Mouse (Mus musculus) liver, embryonic 16.5 days (tissue): ENCODE measurements around the gene Dennd1a. TPM values are rescaled to one million over a fixed set of nuclear protein-coding genes. Genes with fewer than 3 reads are reported as not detected.

ENCODE experiments used
- ATAC-seq: fragments of 200-750 bp; cut with Nextera tagmentation; 2 replicates; pipeline ENCODE4 v1.8.0; 2017; ENCODE audit warnings: low read depth, mild to moderate bottlenecking, moderate number of reproducible peaks, moderate library complexity
- H3K27ac ChIP-seq: fragments of 300-500 bp; sonication (generic); 2 replicates; pipeline ENCODE4 v1.5.1; 2014; ENCODE audit warnings: mild to moderate bottlenecking, low read length
- H3K27me3 ChIP-seq: fragments of 300-500 bp; sonication (generic); 2 replicates; pipeline ENCODE4 v1.6.1; 2014; ENCODE audit warnings: low read depth, low read length, mixed read lengths; ENCODE audit not compliant: control insufficient read depth, insufficient read depth
- H3K36me3 ChIP-seq: fragments of 300-500 bp; sonication (generic); 2 replicates; pipeline ENCODE4 v1.6.1; 2014; ENCODE audit warnings: mild to moderate bottlenecking; ENCODE audit not compliant: control insufficient read depth, insufficient read depth
- H3K4me1 ChIP-seq: fragments of 300-500 bp; sonication (generic); 2 replicates; pipeline ENCODE4 v1.6.1; 2014; ENCODE audit warnings: low read depth, low read length, mixed read lengths; ENCODE audit not compliant: control insufficient read depth
- H3K4me2 ChIP-seq: fragments of 300-500 bp; sonication (generic); 2 replicates; pipeline ENCODE4 v1.6.1; 2014; ENCODE audit warnings: low read depth, low read length, mixed read lengths
- H3K4me3 ChIP-seq: fragments of 300-500 bp; sonication (generic); 2 replicates; pipeline ENCODE4 v1.5.1; 2014; ENCODE audit warnings: low read depth, mild to moderate bottlenecking, low read length
- H3K9ac ChIP-seq: fragments of 300-500 bp; sonication (generic); 2 replicates; pipeline ENCODE4 v1.6.1; 2014; ENCODE audit warnings: low read depth, low read length
- H3K9me3 ChIP-seq: fragments of 300-500 bp; sonication (generic); replicated peaks from 2 replicates; pipeline ENCODE4 v1.6.1; 2016; ENCODE audit warnings: low read length; ENCODE audit not compliant: control insufficient read depth
- WGBS: fragments of 180-500 bp; shearing (Covaris S2); extraction: QIAGEN DNeasy Blood & Tissue Kit; methylation state at CpG from one replicate; pipeline ENCODE4 v1.1.7; 2014; ENCODE audit not compliant: insufficient replicate concordance; 5-methylcytosine and 5-hydroxymethylcytosine counted together
- polyA plus RNA-seq: library from polyadenylated mRNA; unstranded; fragments of >200 nt; fragmentation: Nextera tagmentation; extraction: Ambion mirVana; gene quantifications from 2 replicates; pipeline ENCODE4 v1.2.1, GENCODE M21; 2015

Gene Dennd1a
- polyA plus RNA-seq, 1 experiment from 2014 or later: 7.9 TPM

DNA sequence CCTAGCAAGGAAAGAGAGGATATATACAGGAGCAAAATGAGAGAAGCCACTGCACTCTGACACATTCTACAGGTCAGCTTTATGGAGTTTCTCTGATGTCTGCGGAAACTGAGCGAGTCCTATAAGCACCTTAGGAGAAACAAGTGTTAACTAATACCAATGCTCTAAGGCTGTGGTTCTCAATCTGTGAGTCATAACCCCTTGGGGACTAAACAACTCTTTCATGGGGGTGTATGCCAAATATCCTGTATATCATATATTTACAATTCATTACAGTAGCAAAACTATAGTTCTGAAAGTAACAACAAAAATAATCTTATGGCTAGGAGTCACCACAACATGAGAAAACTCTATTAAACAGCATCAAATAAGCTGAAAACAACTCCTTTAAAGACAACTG, 67.5 kb downstream of the Dennd1a start:
- H3K27me3 ChIP-seq: no peaks in the 10 kb centered on the region
- no peaks in the 10 kb centered on the region for H3K36me3 ChIP-seq
- no peak overlapping the region for H3K9ac ChIP-seq
- H3K27ac ChIP-seq: no peak overlapping the region
- WGBS: 82% methylated on average over 2 of the region's 2 CpGs
- H3K9me3 ChIP-seq: no peaks in the 10 kb centered on the region
- ATAC-seq: no peak
- H3K4me2 ChIP-seq: no peak overlapping the region
- no peak overlapping the region for H3K4me3 ChIP-seq
- H3K4me1 ChIP-seq: peaks cover 12% of the 10 kb centered on the region

DNA sequence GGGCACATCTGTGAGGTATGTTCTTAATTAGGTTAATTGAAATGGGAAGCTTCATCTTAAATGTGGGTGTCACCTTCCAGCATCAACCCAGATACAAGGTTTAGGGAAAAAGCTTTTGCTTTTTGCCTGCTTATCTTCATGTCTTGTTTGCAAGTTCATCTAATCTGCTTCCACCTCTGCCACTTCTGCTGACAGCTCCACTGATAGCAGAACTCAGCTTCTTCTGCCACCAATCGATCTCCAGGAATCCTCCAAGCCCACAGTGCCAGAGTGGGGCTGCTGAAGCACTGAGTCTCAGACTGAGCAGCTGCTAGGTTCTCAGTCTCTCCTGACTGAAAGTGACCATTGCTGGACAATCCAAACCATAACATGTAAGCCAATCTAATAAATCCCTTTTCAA, 74.1 kb downstream of the Dennd1a start:
- Histone ChIP-seq H3K4me3 (no peak overlapping the region), H3K27ac (no peak overlapping the region), H3K4me1 (peaks cover 9% of the 10 kb centered on the region), H3K9me3 (no peaks in the 10 kb centered on the region; the same call in 1 of the 2 replicates), H3K4me2 (no peak overlapping the region), H3K27me3 (no peaks in the 10 kb centered on the region), H3K9ac (no peak overlapping the region), H3K36me3 (no peaks in the 10 kb centered on the region)
- WGBS: 9% methylated on average over 1 of the region's 1 CpGs
- peak; percentile 63 for ATAC-seq

DNA sequence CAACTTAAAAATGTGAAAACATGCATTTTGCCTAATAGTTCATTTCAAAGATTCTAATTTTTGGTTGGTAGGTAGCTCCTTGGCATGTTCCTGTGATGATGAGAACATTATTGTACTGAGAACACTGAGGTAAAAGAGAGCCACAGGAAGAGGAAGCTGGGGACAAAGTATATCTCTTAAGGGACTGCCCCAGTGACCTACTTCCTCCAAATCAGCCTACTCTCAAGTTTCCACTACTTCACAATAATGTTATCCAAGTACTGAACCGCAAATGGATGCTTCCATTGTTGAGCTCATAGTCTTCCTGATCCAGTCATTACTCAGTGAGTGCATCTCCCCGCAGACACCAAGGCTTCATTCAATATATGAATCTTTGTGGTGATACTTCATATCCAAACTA, 75.8 kb downstream of the Dennd1a start:
- 82% methylated on average over 2 of the region's 2 CpGs for WGBS
- no peak overlapping the region for H3K4me3 ChIP-seq
- H3K9ac ChIP-seq: no peak overlapping the region
- peaks cover 6% of the 10 kb centered on the region for H3K4me1 ChIP-seq
- no peaks in the 10 kb centered on the region for H3K27me3 ChIP-seq
- no peaks in the 10 kb centered on the region for H3K36me3 ChIP-seq
- H3K4me2 ChIP-seq: no peak overlapping the region
- no peak for ATAC-seq
- H3K9me3 ChIP-seq: no peaks in the 10 kb centered on the region; the same call in 1 of the 2 replicates
- no peak overlapping the region for H3K27ac ChIP-seq

DNA sequence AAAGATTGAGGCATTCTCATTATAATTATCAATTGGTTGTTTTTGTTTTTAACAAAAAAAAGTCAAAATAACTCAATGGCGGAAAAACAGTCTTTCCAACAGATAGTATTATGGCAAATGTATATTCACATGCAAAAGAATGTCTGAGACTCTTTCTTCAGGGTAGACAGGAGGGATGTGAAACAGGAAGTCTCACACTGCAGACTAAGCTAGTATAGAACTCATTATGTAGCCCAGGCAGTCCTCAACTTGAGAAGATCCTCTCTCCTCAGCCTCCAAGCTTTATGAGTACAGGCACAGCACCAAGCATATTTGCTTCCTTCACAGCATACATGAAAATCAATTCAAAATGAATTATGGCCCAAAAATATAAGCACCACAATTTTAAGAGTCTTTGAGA, 79.4 kb downstream of the Dennd1a start:
- ATAC-seq: no peak
- no peak overlapping the region for H3K4me2 ChIP-seq
- 84% methylated on average over 1 of the region's 1 CpGs for WGBS
- no peak overlapping the region for H3K27ac ChIP-seq
- H3K9ac ChIP-seq: no peak overlapping the region
- H3K4me3 ChIP-seq: no peak overlapping the region
- H3K27me3 ChIP-seq: no peaks in the 10 kb centered on the region
- H3K9me3 ChIP-seq: no peaks in the 10 kb centered on the region; the same call in 1 of the 2 replicates
- peaks cover 1% of the 10 kb centered on the region for H3K4me1 ChIP-seq
- H3K36me3 ChIP-seq: no peaks in the 10 kb centered on the region

DNA sequence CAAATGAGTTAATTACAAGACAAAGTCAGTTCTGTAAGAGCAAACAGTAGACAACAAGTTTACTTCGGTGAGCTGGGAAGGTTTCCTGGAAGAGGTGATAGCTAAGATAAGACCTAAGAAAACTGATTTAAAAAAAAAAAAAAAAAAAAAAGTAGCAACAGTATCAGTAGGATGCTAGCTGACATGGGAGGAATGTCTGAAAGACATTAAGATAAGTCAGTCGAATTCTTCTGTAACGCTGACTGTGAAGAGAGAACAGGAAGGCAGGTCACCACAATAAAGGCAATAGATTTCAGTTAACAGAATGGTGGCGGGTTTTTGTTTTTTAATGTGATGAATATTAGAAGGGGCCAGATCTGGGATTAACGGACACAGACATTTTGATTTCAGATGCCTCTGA, 81.9 kb downstream of the Dennd1a start:
- no peak for ATAC-seq
- Histone ChIP-seq H3K27ac (no peak overlapping the region), H3K27me3 (no peaks in the 10 kb centered on the region), H3K4me2 (no peak overlapping the region), H3K36me3 (no peaks in the 10 kb centered on the region), H3K9me3 (no peaks in the 10 kb centered on the region; the same call in 1 of the 2 replicates), H3K9ac (no peak overlapping the region), H3K4me1 (no peaks in the 10 kb centered on the region; the same call in 1 of the 2 replicates), H3K4me3 (no peak overlapping the region)
- WGBS: 39% methylated on average over 5 of the region's 5 CpGs

DNA sequence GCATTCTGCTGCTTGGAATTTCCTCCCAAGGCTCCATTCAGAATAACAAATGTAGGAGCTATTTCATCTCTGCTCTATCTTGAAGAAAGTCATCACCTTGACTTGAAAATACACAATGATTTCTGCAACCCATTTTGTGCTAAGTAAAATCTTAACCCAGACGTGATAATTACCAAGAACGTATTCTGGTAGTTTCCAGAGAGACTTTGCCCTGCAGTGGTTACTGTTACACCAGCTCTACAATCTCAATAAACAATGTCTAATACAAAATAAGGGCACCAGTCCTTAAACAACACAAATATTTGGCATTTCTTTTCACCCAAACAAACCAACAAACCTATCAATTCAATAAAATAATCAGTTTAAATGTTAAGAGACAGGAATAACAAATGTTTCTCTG, 82.5 kb downstream of the Dennd1a start:
- H3K4me1 ChIP-seq: no peaks in the 10 kb centered on the region; the same call in 1 of the 2 replicates
- no peak overlapping the region for H3K27ac ChIP-seq
- no peak for ATAC-seq
- H3K9me3 ChIP-seq: no peaks in the 10 kb centered on the region; the same call in 1 of the 2 replicates
- H3K4me3 ChIP-seq: no peak overlapping the region
- WGBS: 75% methylated on average over 2 of the region's 2 CpGs
- no peaks in the 10 kb centered on the region for H3K27me3 ChIP-seq
- H3K36me3 ChIP-seq: no peaks in the 10 kb centered on the region
- H3K9ac ChIP-seq: no peak overlapping the region
- H3K4me2 ChIP-seq: no peak overlapping the region

DNA sequence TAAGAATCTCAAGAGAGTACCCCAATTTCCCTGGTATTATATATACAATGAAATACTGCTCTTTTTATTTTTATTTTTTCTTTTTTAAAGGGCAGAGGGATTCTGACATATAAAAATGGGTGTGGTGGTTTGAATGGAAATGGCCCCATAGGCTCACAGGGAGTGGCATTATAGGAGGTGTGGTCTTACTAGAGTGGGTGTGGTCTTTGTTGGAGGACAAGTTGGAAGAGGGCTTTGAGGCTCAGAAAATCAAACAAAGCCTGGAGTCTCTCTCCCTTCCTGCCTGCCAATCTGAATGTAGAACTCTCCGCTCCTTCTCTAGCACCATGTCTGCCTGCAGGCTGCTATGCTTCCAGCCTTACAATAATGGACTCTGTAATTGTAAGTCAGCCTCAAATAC, 89.1 kb downstream of the Dennd1a start:
- Histone ChIP-seq H3K9me3 (no peaks in the 10 kb centered on the region), H3K27me3 (no peaks in the 10 kb centered on the region), H3K9ac (no peak overlapping the region), H3K4me3 (no peak overlapping the region), H3K4me2 (no peak overlapping the region), H3K27ac (no peak overlapping the region), H3K4me1 (peaks cover 14% of the 10 kb centered on the region), H3K36me3 (no peaks in the 10 kb centered on the region)
- ATAC-seq: peak; percentile 54
- WGBS: 77% methylated on average over 1 of the region's 1 CpGs

DNA sequence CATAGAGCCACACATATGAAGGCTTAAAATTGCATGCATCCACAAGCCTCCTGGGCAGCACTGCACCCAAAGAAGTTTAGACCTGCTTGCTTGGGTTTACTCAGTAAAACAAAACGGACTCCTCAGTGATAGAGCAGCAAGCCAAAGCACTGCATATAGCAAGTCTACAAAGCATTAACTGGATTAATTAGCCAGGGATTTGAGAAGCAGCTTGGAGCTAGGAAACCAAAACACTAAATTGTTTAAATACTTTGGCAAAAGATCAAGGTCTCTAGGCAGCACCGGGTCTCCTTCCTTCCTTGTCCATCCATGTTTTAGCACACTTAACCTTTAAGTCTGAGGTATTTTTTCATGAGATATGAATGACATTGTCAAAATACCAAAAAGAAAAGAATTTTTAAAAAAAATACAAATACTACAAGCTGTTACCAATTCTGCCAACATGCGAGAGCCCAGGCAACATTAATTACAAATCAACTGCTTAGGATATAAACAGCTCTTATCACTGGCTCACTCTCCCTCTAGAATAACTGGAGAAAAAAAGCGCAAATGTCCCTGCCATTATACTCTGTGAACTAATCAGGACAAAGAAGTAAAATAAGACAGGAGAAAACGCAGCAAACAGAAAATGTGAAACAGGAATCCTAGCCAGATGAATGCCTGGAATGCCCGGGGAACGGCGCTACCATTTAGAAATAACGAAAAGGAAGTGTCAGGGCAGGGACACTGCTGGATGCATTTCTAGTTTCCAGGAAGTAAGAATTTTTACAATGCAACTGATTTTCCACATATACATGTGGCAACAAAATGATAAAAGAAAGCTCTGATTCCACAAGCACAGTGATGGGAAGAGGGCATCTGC, 90.8 kb downstream of the Dennd1a start:
- no peaks in the 10 kb centered on the region for H3K27me3 ChIP-seq
- ATAC-seq: no peak
- no peak overlapping the region for H3K4me2 ChIP-seq
- H3K4me1 ChIP-seq: peaks cover 22% of the 10 kb centered on the region
- no peak overlapping the region for H3K27ac ChIP-seq
- no peak overlapping the region for H3K4me3 ChIP-seq
- 76% methylated on average over 9 of the region's 9 CpGs for WGBS
- no peaks in the 10 kb centered on the region for H3K36me3 ChIP-seq
- no peak overlapping the region for H3K9ac ChIP-seq
- H3K9me3 ChIP-seq: no peaks in the 10 kb centered on the region

DNA sequence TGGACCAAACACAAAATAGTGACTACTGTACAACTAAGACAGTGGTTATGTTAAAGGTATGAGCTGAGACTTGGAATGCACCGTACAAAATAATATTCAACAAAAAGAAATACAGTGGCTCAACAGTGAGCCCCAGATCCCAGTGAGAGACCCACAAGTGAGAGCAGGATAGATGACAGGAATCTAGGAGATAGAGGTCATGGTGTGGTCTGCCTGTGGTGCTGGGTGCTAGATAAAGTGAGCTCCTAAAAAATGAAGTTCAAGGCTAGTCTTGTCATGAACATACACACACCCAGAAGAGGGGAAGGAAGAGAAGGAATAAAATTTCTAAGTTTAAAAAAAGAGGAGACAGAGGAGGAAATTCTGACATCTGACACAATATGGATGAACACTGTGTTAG, 95.2 kb downstream of the Dennd1a start:
- 42% methylated on average over 1 of the region's 1 CpGs for WGBS
- ATAC-seq: peak; percentile 90
- no peaks in the 10 kb centered on the region for H3K36me3 ChIP-seq
- no peaks in the 10 kb centered on the region for H3K27me3 ChIP-seq
- peak overlapping the region; percentile 87 for H3K27ac ChIP-seq
- H3K4me2 ChIP-seq: peak overlapping the region; percentile 60
- no peaks in the 10 kb centered on the region for H3K9me3 ChIP-seq
- H3K9ac ChIP-seq: peak overlapping the region; percentile 21; the same call in 1 of the 2 replicates
- peak overlapping the region; percentile 8; the same call in 1 of the 2 replicates for H3K4me3 ChIP-seq
- H3K4me1 ChIP-seq: peaks cover 26% of the 10 kb centered on the region
